Mouse (Mus musculus) E14TG2a.4 (cell line): Measurements from ENCODE around the gene Aff3.

Experiments used
- H3K27me3 ChIP-seq: 2 replicates; pipeline ENCODE4 v1.6.1; 2014; ENCODE audit warnings: low read length, control low read depth; ENCODE audit not compliant: insufficient read depth
- H3K36me3 ChIP-seq: 2 replicates; pipeline ENCODE4 v1.6.1; 2014; ENCODE audit warnings: low read length, control low read depth; ENCODE audit not compliant: insufficient read depth
- H3K4me1 ChIP-seq: replicated peaks from 2 replicates; pipeline ENCODE4 v1.6.1; 2014; ENCODE audit warnings: low read depth, low read length, control low read depth
- H3K4me3 ChIP-seq: replicated peaks from 2 replicates; pipeline ENCODE4 v1.5.1; 2014; ENCODE audit warnings: mild to moderate bottlenecking, low read length
- H3K9me3 ChIP-seq: 2 replicates; pipeline ENCODE4 v1.6.1; 2014; ENCODE audit warnings: low read length, control low read depth
- CTCF ChIP-seq: conservative IDR thresholded peaks from 2 replicates; pipeline ENCODE4 v1.5.1; 2014; ENCODE audit warnings: low read length
- NANOG ChIP-seq: IDR thresholded peaks from 2 replicates; pipeline ENCODE4 v1.6.1; 2014; ENCODE audit warnings: borderline replicate concordance, low read length, mixed read lengths
- POU5F1 ChIP-seq: IDR thresholded peaks from 2 replicates; pipeline ENCODE4 v1.6.1; 2014; ENCODE audit warnings: low read length, borderline replicate concordance

The Aff3 gene

GRCm38 (mm10) chr1:38516225-38516624 lies 148.5 kb downstream of the Aff3 start:
- Histone ChIP-seq H3K9me3 (no peaks in the 10 kb centered on the region), H3K4me1 (0 out of 2 replicates have a peak, but pooled peaks cover 4% of the 10 kb centered on the region), H3K27me3 (no peaks in the 10 kb centered on the region), H3K36me3 (no peaks in the 10 kb centered on the region), H3K4me3 (no peak overlapping the region)
- TF ChIP-seq CTCF, result no peak
- TF ChIP-seq NANOG, result no peak
- no peak for TF ChIP-seq POU5F1

GRCm38 (mm10) chr1:38514634-38515011 lies 150.1 kb downstream of the Aff3 start:
- Histone ChIP-seq H3K36me3 (no peaks in the 10 kb centered on the region), H3K9me3 (no peaks in the 10 kb centered on the region), H3K4me1 (peaks cover 6% of the 10 kb centered on the region; the same call in 1 of the 2 replicates), H3K27me3 (no peaks in the 10 kb centered on the region), H3K4me3 (no peak overlapping the region)
- no peak for TF ChIP-seq CTCF

DNA sequence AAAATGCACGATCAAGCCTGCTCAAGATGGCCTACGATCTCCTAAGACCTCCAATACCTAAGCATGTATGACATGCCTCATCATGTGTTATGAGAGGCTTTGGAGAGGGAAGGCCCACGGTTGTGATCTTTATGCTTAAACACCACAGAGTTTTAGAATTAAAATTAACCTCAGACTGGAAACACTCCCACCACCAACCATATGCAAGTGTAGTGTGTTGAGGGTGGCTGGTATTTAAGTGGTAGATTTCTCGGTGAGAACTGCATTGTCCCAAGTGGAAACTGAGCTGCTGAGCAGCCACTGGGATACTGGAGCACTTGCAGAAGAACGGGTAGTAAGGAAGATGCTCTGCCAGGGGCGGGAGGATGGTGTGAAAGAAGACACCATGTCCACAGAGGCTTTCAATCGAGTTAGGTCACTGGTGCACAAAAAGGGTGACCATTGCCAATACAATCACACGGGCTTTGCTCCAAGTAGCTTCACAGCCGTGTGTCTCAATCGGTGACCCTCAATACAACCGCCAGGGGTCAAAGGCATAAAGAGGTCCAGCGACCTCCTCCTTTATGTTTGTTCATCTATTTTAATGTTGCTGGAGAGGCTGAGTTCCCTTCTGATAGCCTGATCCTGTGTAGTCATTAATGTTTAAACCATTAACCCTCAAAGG lies 150.7 kb downstream of the Aff3 start:
- Histone ChIP-seq H3K4me1 (peaks cover 11% of the 10 kb centered on the region; the same call in 1 of the 2 replicates), H3K9me3 (no peaks in the 10 kb centered on the region), H3K27me3 (no peaks in the 10 kb centered on the region), H3K4me3 (no peak overlapping the region), H3K36me3 (no peaks in the 10 kb centered on the region)
- TF ChIP-seq NANOG (no peak), CTCF (no peak), POU5F1 (no peak)

- TF ChIP-seq CTCF (no peak), NANOG (no peak), POU5F1 (no peak)
- Histone ChIP-seq H3K36me3 (no peaks in the 10 kb centered on the region), H3K4me3 (no peak overlapping the region), H3K27me3 (no peaks in the 10 kb centered on the region), H3K4me1 (peaks cover 23% of the 10 kb centered on the region), H3K9me3 (no peaks in the 10 kb centered on the region)
Measured at GRCm38 (mm10) chr1:38512258-38513081, 152.3 kb downstream of the Aff3 start.

DNA sequence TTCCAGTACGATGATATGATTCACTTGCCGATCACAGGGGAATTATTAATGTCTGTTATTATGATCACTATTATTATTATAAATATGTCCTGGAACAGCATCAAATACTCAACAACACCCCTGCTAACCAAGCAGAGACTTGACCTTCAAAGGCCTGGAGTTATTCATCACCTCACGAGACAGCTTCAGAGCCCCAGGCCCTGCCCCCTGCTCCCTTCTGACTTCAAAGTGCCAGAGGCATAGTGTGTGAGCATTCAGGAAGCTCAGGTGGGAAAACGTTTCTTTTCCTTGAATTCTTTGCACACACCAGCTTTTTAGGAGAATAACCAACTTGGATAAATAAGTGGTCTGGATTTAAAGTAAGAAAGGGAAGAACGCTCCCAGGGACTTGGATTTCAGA lies 153.7 kb downstream of the Aff3 start:
- Histone ChIP-seq H3K4me3 (no peak overlapping the region), H3K36me3 (no peaks in the 10 kb centered on the region)
- no peak for TF ChIP-seq NANOG
- no peak for TF ChIP-seq POU5F1
- TF ChIP-seq CTCF, result no peak

GRCm38 (mm10) chr1:38509301-38509700 lies 155.5 kb downstream of the Aff3 start:
- no peaks in the 10 kb centered on the region for H3K36me3 ChIP-seq
- TF ChIP-seq NANOG, result no peak
- TF ChIP-seq POU5F1, result no peak
- TF ChIP-seq CTCF, result no peak
- H3K4me3 ChIP-seq, result no peak overlapping the region
- H3K9me3 ChIP-seq, result no peaks in the 10 kb centered on the region
- peaks cover 40% of the 10 kb centered on the region for H3K4me1 ChIP-seq
- H3K27me3 ChIP-seq, result no peaks in the 10 kb centered on the region

More for the DNA sequence above, 153.7 kb downstream of the Aff3 start:
- Histone ChIP-seq H3K27me3 (no peaks in the 10 kb centered on the region), H3K4me1 (peaks cover 37% of the 10 kb centered on the region), H3K9me3 (no peaks in the 10 kb centered on the region)

DNA sequence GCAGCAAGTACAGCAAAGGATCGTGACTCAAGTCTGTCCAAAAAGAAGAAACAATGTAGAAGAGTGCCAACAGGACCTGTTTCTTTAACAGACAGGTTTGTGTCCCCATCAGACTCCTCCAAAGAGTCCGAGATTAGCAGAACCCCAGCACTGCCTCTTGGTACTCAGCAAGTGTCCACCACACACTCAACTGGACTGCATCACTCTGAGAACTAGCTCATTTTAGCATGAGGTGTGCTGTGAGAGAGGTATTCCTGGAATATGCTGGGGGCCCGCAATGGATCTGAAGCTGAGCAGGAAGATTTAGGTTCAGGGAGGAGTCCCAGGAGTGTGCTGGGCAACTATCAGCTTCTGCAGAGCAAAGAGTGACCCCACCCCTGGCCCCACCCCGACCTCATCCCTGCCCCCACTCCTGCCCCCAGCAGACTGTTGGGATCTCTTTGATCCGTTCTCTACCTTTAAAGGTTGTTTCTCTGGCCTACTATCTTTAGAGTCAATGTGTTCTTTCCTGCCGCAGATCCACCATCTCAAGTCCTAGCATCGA lies 157.0 kb downstream of the Aff3 start:
- no peak for TF ChIP-seq NANOG
- no peaks in the 10 kb centered on the region for H3K27me3 ChIP-seq
- no peaks in the 10 kb centered on the region for H3K36me3 ChIP-seq
- no peaks in the 10 kb centered on the region for H3K9me3 ChIP-seq
- peaks cover 51% of the 10 kb centered on the region for H3K4me1 ChIP-seq
- no peak overlapping the region for H3K4me3 ChIP-seq

GRCm38 (mm10) chr1:38506396-38506795 lies 158.4 kb downstream of the Aff3 start:
- H3K4me1 ChIP-seq, result peaks cover 53% of the 10 kb centered on the region
- TF ChIP-seq NANOG (no peak), CTCF (no peak), POU5F1 (no peak)
- H3K9me3 ChIP-seq, result no peaks in the 10 kb centered on the region
- no peaks in the 10 kb centered on the region for H3K36me3 ChIP-seq
- no peak overlapping the region for H3K4me3 ChIP-seq
- H3K27me3 ChIP-seq, result no peaks in the 10 kb centered on the region
